Mouse (Mus musculus) limb, embryonic 14.5 days (tissue): ENCODE measurements at regions not wholly inside any gene's neighbourhood (a gene's known extent, or its start where the extent isn't known, plus 50 kb on each side); places are given as distances from the start of the nearest gene placed in this dataset.

Experiments used
- ATAC-seq: fragments of 200-750 bp; cut with Nextera tagmentation; 2 replicates; pipeline ENCODE4 v1.8.0; 2017; ENCODE audit warnings: low read depth, moderate number of reproducible peaks, moderate TSS enrichment; ENCODE audit not compliant: low FRiP score
- DNase-seq: peaks from one replicate; pipeline ENCODE4 v3.0.0-alpha.2; 2015; ENCODE audit warnings: low spot score
- H3K27ac ChIP-seq: fragments of 300-500 bp; sonication (generic); replicated peaks from 2 replicates; pipeline ENCODE4 v1.5.1; 2014; ENCODE audit warnings: low read depth, mild to moderate bottlenecking, low read length, moderate library complexity, mixed read lengths
- H3K27me3 ChIP-seq: fragments of 300-500 bp; sonication (generic); 2 replicates; pipeline ENCODE4 v1.6.1; 2014; ENCODE audit warnings: low read length, mixed read lengths; ENCODE audit not compliant: control insufficient read depth, insufficient read depth
- H3K36me3 ChIP-seq: fragments of 300-500 bp; sonication (generic); 2 replicates; pipeline ENCODE4 v1.6.1; 2014; ENCODE audit warnings: mild to moderate bottlenecking, low read length, moderate library complexity, mixed read lengths; ENCODE audit not compliant: control insufficient read depth, insufficient read depth
- H3K4me1 ChIP-seq: fragments of 300-500 bp; sonication (generic); 2 replicates; pipeline ENCODE4 v1.6.1; 2014; ENCODE audit warnings: antibody characterized with exemption, low read length, mixed read lengths; ENCODE audit not compliant: control insufficient read depth, insufficient read depth
- H3K4me2 ChIP-seq: fragments of 300-500 bp; sonication (generic); replicated peaks from 2 replicates; pipeline ENCODE4 v1.6.1; 2014; ENCODE audit warnings: low read depth, mild to moderate bottlenecking, low read length, moderate library complexity; ENCODE audit not compliant: severe bottlenecking
- H3K4me3 ChIP-seq: fragments of 300-500 bp; sonication (generic); replicated peaks from 2 replicates; pipeline ENCODE4 v1.5.1; 2014; ENCODE audit warnings: low read length
- H3K9ac ChIP-seq: fragments of 300-500 bp; sonication (generic); 2 replicates; pipeline ENCODE4 v1.6.1; 2014; ENCODE audit warnings: mild to moderate bottlenecking, low read depth, low read length, moderate library complexity; ENCODE audit not compliant: severe bottlenecking
- H3K9me3 ChIP-seq: fragments of 300-500 bp; sonication (generic); 2 replicates; pipeline ENCODE4 v1.6.1; 2016; ENCODE audit warnings: low read length; ENCODE audit not compliant: control insufficient read depth
- POLR2A ChIP-seq: fragments of 200-500 bp; IDR thresholded peaks from 2 replicates; pipeline ENCODE4 v1.8.0; 2012; ENCODE audit warnings: inconsistent platforms, mild to moderate bottlenecking, moderate library complexity, borderline replicate concordance; ENCODE audit not compliant: insufficient read depth, insufficient read length; ENCODE audit errors: extremely low read depth
- WGBS: fragments of 180-500 bp; shearing (Covaris S2); extraction: QIAGEN DNeasy Blood & Tissue Kit; methylation state at CpG from one replicate; pipeline ENCODE4 v1.1.7; 2014; 5-methylcytosine and 5-hydroxymethylcytosine counted together

DNA sequence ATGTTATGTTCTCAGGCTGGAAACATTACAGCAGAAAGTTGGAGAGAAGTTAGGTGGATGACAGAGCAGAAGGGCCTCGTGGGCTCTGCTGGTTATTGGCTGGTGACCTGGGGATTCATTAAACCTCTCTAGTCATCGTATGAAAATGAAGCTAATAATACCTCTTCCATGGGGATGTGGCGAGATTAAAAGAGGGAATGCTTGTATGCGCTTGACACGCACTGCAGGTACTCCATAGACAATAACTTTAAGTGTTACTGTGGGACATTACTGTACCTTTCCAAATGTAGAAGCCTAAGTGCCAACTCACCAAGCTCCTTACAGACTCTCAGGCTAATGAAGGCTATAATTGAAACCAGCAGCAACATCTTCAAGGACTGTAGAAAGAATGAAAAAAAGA, 303.1 kb downstream of the Fam198b start:
- Histone ChIP-seq H3K4me3 (no peak overlapping the region), H3K36me3 (no peaks in the 10 kb centered on the region), H3K4me2 (no peak overlapping the region), H3K27me3 (no peaks in the 10 kb centered on the region), H3K9me3 (no peaks in the 10 kb centered on the region), H3K9ac (no peak overlapping the region), H3K27ac (no peak overlapping the region), H3K4me1 (no peaks in the 10 kb centered on the region)
- DNase-seq (no peak), ATAC-seq (peak; percentile 50)
- WGBS = 55% methylated on average over 5 of the region's 5 CpGs
- no peak for TF ChIP-seq POLR2A

DNA sequence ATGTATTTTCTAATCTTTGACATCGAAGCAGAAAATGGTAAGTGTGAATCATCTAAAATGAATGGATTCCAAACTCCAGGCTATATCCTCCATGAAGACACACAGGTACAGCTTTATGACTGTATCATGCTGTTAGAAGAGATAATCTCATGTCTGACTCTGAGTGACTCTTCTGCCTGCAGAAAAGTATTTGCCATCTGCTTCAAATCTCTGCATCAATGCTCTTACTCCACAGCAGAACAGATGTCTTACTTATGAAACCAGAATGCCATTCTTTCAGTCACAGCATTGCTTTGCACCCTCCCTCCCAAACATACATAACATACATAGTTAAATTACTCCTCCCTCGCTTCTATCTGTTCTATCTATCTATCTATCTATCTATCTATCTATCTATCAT, 316.6 kb downstream of the Fam198b start:
- DNase-seq (no peak), ATAC-seq (no peak)
- Histone ChIP-seq H3K9ac (no peak overlapping the region), H3K4me3 (no peak overlapping the region), H3K4me2 (no peak overlapping the region), H3K4me1 (no peaks in the 10 kb centered on the region), H3K27ac (no peak overlapping the region), H3K36me3 (no peaks in the 10 kb centered on the region), H3K9me3 (no peaks in the 10 kb centered on the region), H3K27me3 (no peaks in the 10 kb centered on the region)
- WGBS = 77% methylated on average over 2 of the region's 2 CpGs
- no peak for TF ChIP-seq POLR2A

DNA sequence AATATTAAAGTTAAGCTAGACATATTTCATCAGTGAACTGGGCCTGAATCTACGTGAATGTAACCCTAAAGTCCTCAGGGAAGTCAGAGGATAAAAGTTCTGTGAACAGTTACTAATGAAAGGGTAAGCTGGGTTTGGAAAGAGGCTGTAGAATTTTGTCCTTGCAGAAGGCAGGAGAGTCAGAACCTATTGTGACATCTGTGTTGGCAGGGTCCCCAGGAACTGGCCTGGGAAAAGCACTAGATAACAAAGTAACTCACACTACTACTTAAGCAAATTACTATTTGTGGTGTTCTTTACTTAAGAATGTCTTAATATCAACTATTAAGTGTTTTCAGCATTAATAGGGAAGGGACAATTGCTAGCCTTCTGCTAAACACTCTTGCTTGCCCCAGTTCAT, 320.5 kb downstream of the Fam198b start:
- TF ChIP-seq POLR2A = no peak
- H3K36me3 ChIP-seq = no peaks in the 10 kb centered on the region
- no peak overlapping the region for H3K4me2 ChIP-seq
- no peak overlapping the region for H3K27ac ChIP-seq
- DNase-seq (no peak), ATAC-seq (no peak)
- no peak overlapping the region for H3K9ac ChIP-seq
- H3K9me3 ChIP-seq = no peaks in the 10 kb centered on the region
- H3K4me1 ChIP-seq = no peaks in the 10 kb centered on the region
- H3K27me3 ChIP-seq = no peaks in the 10 kb centered on the region
- H3K4me3 ChIP-seq = no peak overlapping the region
- 69% methylated on average over 1 of the region's 1 CpGs for WGBS

DNA sequence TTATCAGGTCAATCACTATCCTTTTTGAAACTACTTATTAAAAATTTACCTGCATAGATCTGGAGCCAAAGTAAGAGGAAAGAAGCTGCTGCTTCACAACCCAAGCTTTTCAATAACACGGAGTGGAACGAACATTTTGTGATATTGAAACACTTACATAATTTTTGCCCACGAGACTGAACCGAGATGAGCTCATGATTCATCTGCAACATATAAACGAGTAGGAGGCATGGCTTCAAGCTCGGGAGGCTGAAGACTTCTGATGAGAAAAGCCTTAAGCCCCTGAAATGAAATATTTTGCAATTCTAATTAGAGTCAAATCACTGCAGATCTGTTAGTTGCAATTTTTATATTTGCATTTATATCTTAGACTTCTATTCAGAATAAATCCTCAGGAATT, 321.0 kb downstream of the Fam198b start:
- no peak overlapping the region for H3K27ac ChIP-seq
- H3K4me3 ChIP-seq = no peak overlapping the region
- DNase-seq = no peak
- H3K9ac ChIP-seq = no peak overlapping the region
- no peak for TF ChIP-seq POLR2A
- whole genome bisulfite sequencing = 84% methylated on average over 6 of the region's 6 CpGs
- H3K4me1 ChIP-seq = no peaks in the 10 kb centered on the region
- H3K27me3 ChIP-seq = no peaks in the 10 kb centered on the region
- no peaks in the 10 kb centered on the region for H3K9me3 ChIP-seq
- H3K36me3 ChIP-seq = no peaks in the 10 kb centered on the region
- no peak overlapping the region for H3K4me2 ChIP-seq
- no peak for ATAC-seq

DNA sequence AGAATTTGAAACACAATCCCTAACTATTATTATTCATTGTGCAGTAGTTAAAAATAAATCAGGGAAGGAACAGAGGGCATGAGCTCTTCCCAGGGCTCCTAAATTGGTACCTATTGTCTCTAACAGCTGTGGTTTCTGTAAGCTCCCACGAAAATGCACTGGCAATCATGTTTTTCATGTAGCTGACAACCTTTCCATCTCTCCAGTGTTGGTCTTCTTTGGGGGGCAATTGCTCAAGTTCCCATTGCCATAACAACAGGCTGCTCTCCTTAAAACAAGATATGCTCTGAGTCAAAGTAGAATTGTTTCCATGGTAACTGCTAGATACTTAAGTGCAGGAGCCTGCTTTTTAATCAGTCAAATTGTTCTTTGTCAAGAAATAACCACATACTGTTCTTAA, 322.7 kb downstream of the Fam198b start:
- no peak overlapping the region for H3K4me3 ChIP-seq
- no peaks in the 10 kb centered on the region for H3K9me3 ChIP-seq
- H3K27ac ChIP-seq = no peak overlapping the region
- no peaks in the 10 kb centered on the region for H3K27me3 ChIP-seq
- TF ChIP-seq POLR2A = no peak
- no peak for ATAC-seq
- no peak overlapping the region for H3K9ac ChIP-seq
- H3K4me1 ChIP-seq = no peaks in the 10 kb centered on the region; the same call in 1 of the 2 replicates
- H3K36me3 ChIP-seq = no peaks in the 10 kb centered on the region
- WGBS = 48% methylated on average over 1 of the region's 1 CpGs
- no peak for DNase-seq
- no peak overlapping the region for H3K4me2 ChIP-seq

DNA sequence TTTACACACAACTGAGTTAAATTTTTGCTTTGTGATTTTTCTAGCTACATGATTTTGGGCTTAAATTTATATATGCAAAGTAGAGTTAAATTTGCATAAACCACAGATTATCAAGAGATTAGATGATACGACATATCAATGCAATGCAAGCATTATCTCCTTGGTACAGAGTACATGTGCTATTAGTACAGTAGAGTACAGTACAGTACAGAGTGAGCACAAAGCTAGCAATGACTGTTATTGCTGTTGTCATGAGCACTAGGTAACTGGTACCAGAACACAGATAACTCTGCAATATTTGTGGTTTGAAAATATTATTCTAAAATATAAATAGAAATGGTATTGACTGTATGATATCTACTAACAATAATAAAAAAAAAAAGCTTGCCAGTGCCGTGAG, 323.7 kb downstream of the Fam198b start:
- H3K27me3 ChIP-seq = no peaks in the 10 kb centered on the region
- TF ChIP-seq POLR2A = no peak
- no peaks in the 10 kb centered on the region for H3K9me3 ChIP-seq
- H3K27ac ChIP-seq = no peak overlapping the region
- WGBS = 90% methylated on average over 2 of the region's 2 CpGs
- H3K9ac ChIP-seq = no peak overlapping the region
- no peaks in the 10 kb centered on the region for H3K36me3 ChIP-seq
- DNase-seq (no peak), ATAC-seq (no peak)
- H3K4me2 ChIP-seq = no peak overlapping the region
- no peak overlapping the region for H3K4me3 ChIP-seq
- no peaks in the 10 kb centered on the region; the same call in 1 of the 2 replicates for H3K4me1 ChIP-seq
